Mouse (Mus musculus): Measurements from ENCODE around the gene Zdhhc1.

DNA sequence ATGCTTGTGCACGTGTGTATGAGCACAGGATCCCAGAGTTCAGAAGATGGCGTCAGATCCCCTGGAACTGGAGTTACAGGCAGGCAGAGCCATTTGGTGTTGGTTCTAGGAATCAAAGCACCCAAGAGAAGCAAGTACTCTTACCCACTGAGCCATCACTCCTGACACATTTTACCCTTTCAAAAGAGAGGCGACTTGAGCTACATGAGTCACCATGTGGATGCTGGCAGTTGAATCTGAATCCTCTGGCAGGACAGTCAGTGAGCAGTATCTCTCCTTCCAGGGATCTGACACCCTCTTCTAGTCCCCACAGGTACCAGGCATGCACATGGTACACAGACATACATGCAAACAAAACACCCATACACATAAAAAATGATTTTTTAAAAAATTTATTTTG, 8.6 kb downstream of the Zdhhc1 start:
- TF ChIP-seq POLR2A (IDR thresholded peaks at IDR 0.05; ENCODE audit: borderline replicate concordance, extremely low read depth, low read depth, low read length) (no peak), CTCF (IDR thresholded peaks at IDR 0.05; ENCODE audit: insufficient read depth, low read length) (no peak)

Measured in lung, adult 2 months (tissue).